ENCODE assay signal across 9 mouse cellular contexts in genomic region chr6:145338571-145339294, GRCm38 (mm10).
DNase-seq lines count a peak whose midpoint lies in the region; ATAC-seq lines count a peak whose summit lies in the region.
"Had no signal": no experiment of that assay in that cellular context is flagged by ENCODE, and none has a peak within 500 bp of the region (broad histone marks: within the 10 kb centered on the region; RNA-seq: fewer than 3 reads in every experiment).

No protein-coding gene starts in this region.

- no peak overlapping the region for H3K9ac ChIP-seq in hindbrain, embryonic 14.5 days
- no peak overlapping the region for H3K9ac ChIP-seq in midbrain, embryonic 16.5 days (ENCODE audit: low read depth, low read length)

- intact Hi-C loops in left cerebral cortex, postnatal 10 days (cut with DNase I) = no loop called here

- no peaks in the 10 kb centered on the region for H3K36me3 ChIP-seq in heart, embryonic 10.5 days
- no peaks in the 10 kb centered on the region for H3K36me3 ChIP-seq in hindbrain, embryonic 14.5 days (replicated peaks; ENCODE audit: control insufficient read depth, insufficient read depth)
- no peaks in the 10 kb centered on the region for H3K36me3 ChIP-seq in midbrain, embryonic 16.5 days (ENCODE audit: control insufficient read depth, insufficient read depth, low read length)

- H3K27ac ChIP-seq in heart, embryonic 10.5 days = peak overlapping the region; percentile 85; the same call in 1 of the 2 replicates
- H3K27ac ChIP-seq in hindbrain, embryonic 14.5 days = no peak overlapping the region
- no peak overlapping the region for H3K27ac ChIP-seq in midbrain, embryonic 16.5 days (ENCODE audit: low read length)

- H3K4me2 ChIP-seq in hindbrain, embryonic 14.5 days (replicated peaks) = peak overlapping the region; percentile 87; the same call in 1 of the 2 replicates
- peak overlapping the region; percentile 95; the same call in 1 of the 2 replicates for H3K4me2 ChIP-seq in midbrain, embryonic 16.5 days (ENCODE audit: low read length)

- WGBS in heart, embryonic 10.5 days = 24% methylated on average over 12 of the region's 12 CpGs
- WGBS in hindbrain, embryonic 14.5 days = 44% methylated on average over 12 of the region's 12 CpGs
- 28% methylated on average over 12 of the region's 12 CpGs for WGBS in midbrain, embryonic 16.5 days

- no peak for DNase-seq in heart, embryonic 10.5 days (ENCODE audit: low spot score)
- DNase-seq in heart, adult 11 months = no peak
- no peak for DNase-seq in hindbrain, embryonic 14.5 days (ENCODE audit: low spot score)
- DNase-seq in kidney, postnatal 4 days = peak; percentile 22 to 60
- no peak for DNase-seq in spleen, postnatal 36 days (ENCODE audit: low spot score in 2 of 2)
- no peak for DNase-seq in spleen, postnatal 10 days (ENCODE audit: low spot score in 2 of 2)
- DNase-seq in left cerebral cortex, postnatal 10 days (ENCODE audit: extremely low spot score in 1 of 2, low spot score in 2 of 2) = no peak

- H3K4me3 ChIP-seq in heart, embryonic 10.5 days = no peak overlapping the region
- no peak overlapping the region for H3K4me3 ChIP-seq in hindbrain, embryonic 14.5 days (replicated peaks; ENCODE audit: low read length)
- no peak overlapping the region for H3K4me3 ChIP-seq in midbrain, embryonic 16.5 days (ENCODE audit: low read depth, low read length)
- H3K4me3 ChIP-seq: heart, adult 2 months had no signal

- peaks cover 33% of the 10 kb centered on the region for H3K4me1 ChIP-seq in heart, embryonic 10.5 days
- H3K4me1 ChIP-seq in hindbrain, embryonic 14.5 days (replicated peaks; ENCODE audit: control insufficient read depth, insufficient read depth, low read length) = no peaks in the 10 kb centered on the region
- peaks cover 3% of the 10 kb centered on the region for H3K4me1 ChIP-seq in midbrain, embryonic 16.5 days (ENCODE audit: control insufficient read depth, insufficient read depth, low read length)

- ATAC-seq in hindbrain, embryonic 14.5 days (ENCODE audit: low FRiP score) = no peak
- ATAC-seq in midbrain, embryonic 16.5 days = no peak

- H3K9me3 ChIP-seq in heart, embryonic 10.5 days = no peaks in the 10 kb centered on the region
- H3K9me3 ChIP-seq in hindbrain, embryonic 14.5 days (ENCODE audit: control insufficient read depth, low read length) = no peaks in the 10 kb centered on the region
- no peaks in the 10 kb centered on the region for H3K9me3 ChIP-seq in midbrain, embryonic 16.5 days (replicated peaks; ENCODE audit: control insufficient read depth, low read length, poor library complexity, severe bottlenecking)

- H3K27me3 ChIP-seq in heart, embryonic 10.5 days (ENCODE audit: insufficient read depth, poor library complexity, severe bottlenecking) = peaks cover 37% of the 10 kb centered on the region
- peaks cover 6% of the 10 kb centered on the region; the same call in 1 of the 2 replicates for H3K27me3 ChIP-seq in hindbrain, embryonic 14.5 days (ENCODE audit: control insufficient read depth, insufficient read depth, low read length)
- no peaks in the 10 kb centered on the region for H3K27me3 ChIP-seq in midbrain, embryonic 16.5 days (ENCODE audit: control insufficient read depth, insufficient read depth, low read depth, low read length)

Comparison
In these comparisons a context has a peak if more than half of its experiments do, and no peak if none do; other contexts are left out.
1. DNase-seq: peak in kidney, postnatal 4 days (2 of 2); none in heart, embryonic 10.5 days (single experiment), heart, adult 11 months (single experiment), hindbrain, embryonic 14.5 days (single experiment), spleen, postnatal 36 days (0 of 2), spleen, postnatal 10 days (0 of 2) and left cerebral cortex, postnatal 10 days (0 of 2).